Mouse (Mus musculus) midbrain, embryonic 16.5 days (tissue): Measurements from ENCODE around the gene Esrrg. TPM values are rescaled to one million over a fixed set of nuclear protein-coding genes. Genes with fewer than 3 reads are reported as not detected.

ENCODE experiments used
- ATAC-seq: fragments of 200-750 bp; cut with Nextera tagmentation; 2 replicates; pipeline ENCODE4 v1.8.0; 2017; ENCODE audit warnings: moderate TSS enrichment
- H3K27ac ChIP-seq: fragments of 300-500 bp; sonication (generic); 2 replicates; pipeline ENCODE4 v1.5.1; 2014; ENCODE audit warnings: mild to moderate bottlenecking, low read length, mixed read lengths
- H3K27me3 ChIP-seq: fragments of 300-500 bp; sonication (generic); 2 replicates; pipeline ENCODE4 v1.6.1; 2014; ENCODE audit warnings: low read depth, low read length, mixed read lengths; ENCODE audit not compliant: control insufficient read depth, insufficient read depth
- H3K36me3 ChIP-seq: fragments of 300-500 bp; sonication (generic); 2 replicates; pipeline ENCODE4 v1.6.1; 2014; ENCODE audit warnings: mild to moderate bottlenecking, low read length, moderate library complexity, mixed read lengths; ENCODE audit not compliant: control insufficient read depth, insufficient read depth
- H3K4me1 ChIP-seq: fragments of 300-500 bp; sonication (generic); 2 replicates; pipeline ENCODE4 v1.6.1; 2014; ENCODE audit warnings: mild to moderate bottlenecking, low read length, mixed read lengths; ENCODE audit not compliant: control insufficient read depth, insufficient read depth
- H3K4me2 ChIP-seq: fragments of 300-500 bp; sonication (generic); 2 replicates; pipeline ENCODE4 v1.6.1; 2014; ENCODE audit warnings: mild to moderate bottlenecking, low read length, mixed read lengths
- H3K4me3 ChIP-seq: fragments of 300-500 bp; sonication (generic); 2 replicates; pipeline ENCODE4 v1.5.1; 2014; ENCODE audit warnings: low read depth, mild to moderate bottlenecking, low read length, moderate library complexity, mixed read lengths
- H3K9ac ChIP-seq: fragments of 300-500 bp; sonication (generic); 2 replicates; pipeline ENCODE4 v1.6.1; 2014; ENCODE audit warnings: low read depth, low read length, mixed read lengths
- H3K9me3 ChIP-seq: fragments of 300-500 bp; sonication (generic); replicated peaks from 2 replicates; pipeline ENCODE4 v1.6.1; 2014; ENCODE audit warnings: mild to moderate bottlenecking, low read length, mixed read lengths; ENCODE audit not compliant: control insufficient read depth, poor library complexity, severe bottlenecking
- WGBS: fragments of 180-500 bp; shearing (Covaris S2); extraction: QIAGEN DNeasy Blood & Tissue Kit; methylation state at CpG from one replicate; pipeline ENCODE4 v1.1.7; 2014; 5-methylcytosine and 5-hydroxymethylcytosine counted together
- polyA plus RNA-seq: library from polyadenylated mRNA; unstranded; fragments of >200 nt; fragmentation: Nextera tagmentation; extraction: Ambion mirVana; gene quantifications from 2 replicates; pipeline ENCODE4 v1.2.1, GENCODE M21; 2015

The Esrrg gene
- polyA plus RNA-seq, 1 experiment from 2014 or later: 24.9 TPM

GRCm38 (mm10) chr1:188057892-188058291 lies 449.3 kb downstream of the Esrrg start:
- Histone ChIP-seq H3K36me3 (no peaks in the 10 kb centered on the region), H3K9ac (no peak overlapping the region), H3K4me3 (no peak overlapping the region), H3K27ac (no peak overlapping the region), H3K9me3 (no peaks in the 10 kb centered on the region), H3K4me2 (no peak overlapping the region), H3K4me1 (no peaks in the 10 kb centered on the region), H3K27me3 (no peaks in the 10 kb centered on the region)
- WGBS: 59% methylated on average over 4 of the region's 4 CpGs
- ATAC-seq: no peak

DNA sequence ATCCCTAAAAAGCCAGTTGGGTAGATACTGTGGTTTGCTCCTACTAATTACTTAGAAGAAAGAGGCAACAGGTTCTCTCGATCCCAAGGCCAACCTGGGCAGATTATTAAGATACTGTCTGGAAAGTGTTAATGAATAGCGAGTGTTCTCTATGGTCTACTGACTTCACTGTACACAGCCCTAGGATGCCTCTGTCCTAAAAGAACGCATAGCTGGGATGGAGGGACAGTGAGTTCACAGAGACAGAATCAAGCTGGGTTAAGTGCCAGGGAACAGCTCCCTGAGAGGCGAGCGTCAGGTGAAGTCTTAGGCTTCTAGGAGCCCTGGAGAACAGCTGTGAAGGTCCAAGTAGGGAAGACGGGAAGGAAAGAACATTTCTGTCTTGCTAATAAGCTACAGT lies 450.4 kb downstream of the Esrrg start:
- H3K4me1 ChIP-seq: no peaks in the 10 kb centered on the region
- no peaks in the 10 kb centered on the region for H3K9me3 ChIP-seq
- ATAC-seq: no peak
- 91% methylated on average over 6 of the region's 6 CpGs for WGBS
- no peak overlapping the region for H3K9ac ChIP-seq
- H3K4me2 ChIP-seq: no peak overlapping the region
- no peaks in the 10 kb centered on the region; the same call in 1 of the 2 replicates for H3K36me3 ChIP-seq
- no peaks in the 10 kb centered on the region for H3K27me3 ChIP-seq
- H3K27ac ChIP-seq: no peak overlapping the region
- no peak overlapping the region for H3K4me3 ChIP-seq

DNA sequence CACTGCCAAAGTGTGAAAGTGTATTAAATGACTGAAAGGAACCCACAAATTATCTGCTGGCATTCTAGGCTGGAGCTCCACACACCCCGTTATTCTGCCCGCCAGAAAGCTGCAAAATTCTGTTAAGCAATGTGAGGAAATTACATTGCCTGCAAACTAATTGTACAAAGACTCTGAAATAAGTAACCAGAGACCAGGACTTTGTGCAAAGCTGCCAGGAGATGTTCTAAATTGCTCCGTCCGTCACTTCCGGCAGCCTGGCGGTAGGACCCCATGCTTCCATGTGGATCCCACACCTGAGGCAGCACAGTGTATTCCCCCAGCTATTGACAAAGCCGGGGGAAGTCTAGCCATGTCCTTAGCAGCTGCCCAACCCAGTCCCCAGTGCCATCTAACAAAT lies 451.9 kb downstream of the Esrrg start:
- no peaks in the 10 kb centered on the region for H3K4me1 ChIP-seq
- no peaks in the 10 kb centered on the region for H3K27me3 ChIP-seq
- H3K36me3 ChIP-seq: no peaks in the 10 kb centered on the region; the same call in 1 of the 2 replicates
- no peak overlapping the region for H3K4me2 ChIP-seq
- no peak overlapping the region for H3K9ac ChIP-seq
- no peak overlapping the region for H3K27ac ChIP-seq
- no peak overlapping the region for H3K4me3 ChIP-seq
- ATAC-seq: no peak
- no peaks in the 10 kb centered on the region for H3K9me3 ChIP-seq
- WGBS: 86% methylated on average over 7 of the region's 7 CpGs

GRCm38 (mm10) chr1:188068833-188069232 lies 460.2 kb downstream of the Esrrg start:
- Histone ChIP-seq H3K9ac (no peak overlapping the region), H3K4me2 (no peak overlapping the region), H3K4me3 (no peak overlapping the region), H3K36me3 (no peaks in the 10 kb centered on the region), H3K27ac (no peak overlapping the region), H3K27me3 (no peaks in the 10 kb centered on the region), H3K9me3 (no peaks in the 10 kb centered on the region), H3K4me1 (no peaks in the 10 kb centered on the region)
- no peak for ATAC-seq
- WGBS: 72% methylated on average over 9 of the region's 9 CpGs

DNA sequence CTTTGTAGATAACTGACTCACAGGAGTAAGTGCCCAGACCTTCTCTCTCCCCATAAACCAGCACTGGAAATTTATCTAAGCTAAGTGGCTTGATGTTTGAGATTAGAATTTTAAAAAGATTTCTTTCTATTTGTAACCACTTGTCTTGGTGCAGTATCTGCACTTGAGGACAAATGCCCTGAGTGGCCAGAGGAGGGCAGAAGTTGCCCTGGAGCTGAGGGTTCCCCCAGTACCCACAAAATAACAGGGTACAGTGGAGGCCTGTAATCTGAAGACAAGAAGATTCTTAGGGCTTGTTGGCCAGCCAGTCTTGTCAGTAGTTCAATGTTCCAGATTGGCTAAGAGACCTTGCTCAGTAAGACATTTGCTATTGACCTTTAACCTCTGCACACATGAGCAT lies 461.3 kb downstream of the Esrrg start:
- Histone ChIP-seq H3K4me1 (no peaks in the 10 kb centered on the region), H3K4me3 (no peak overlapping the region), H3K27me3 (no peaks in the 10 kb centered on the region), H3K36me3 (no peaks in the 10 kb centered on the region), H3K9ac (no peak overlapping the region), H3K4me2 (no peak overlapping the region), H3K27ac (no peak overlapping the region), H3K9me3 (no peaks in the 10 kb centered on the region)
- no peak for ATAC-seq

GRCm38 (mm10) chr1:188077561-188078195 lies 469.1 kb downstream of the Esrrg start:
- Histone ChIP-seq H3K27ac (no peak overlapping the region), H3K4me2 (no peak overlapping the region), H3K27me3 (no peaks in the 10 kb centered on the region), H3K4me1 (peaks cover 10% of the 10 kb centered on the region), H3K4me3 (no peak overlapping the region), H3K9me3 (no peaks in the 10 kb centered on the region), H3K36me3 (no peaks in the 10 kb centered on the region), H3K9ac (no peak overlapping the region)
- WGBS: 92% methylated on average over 11 of the region's 11 CpGs
- no peak for ATAC-seq

GRCm38 (mm10) chr1:188080261-188080875 lies 471.8 kb downstream of the Esrrg start:
- H3K4me2 ChIP-seq: no peak overlapping the region
- no peaks in the 10 kb centered on the region for H3K36me3 ChIP-seq
- no peaks in the 10 kb centered on the region for H3K27me3 ChIP-seq
- H3K4me3 ChIP-seq: no peak overlapping the region
- no peaks in the 10 kb centered on the region for H3K9me3 ChIP-seq
- 55% methylated on average over 12 of the region's 12 CpGs for WGBS
- ATAC-seq: no peak
- no peak overlapping the region for H3K27ac ChIP-seq
- peaks cover 18% of the 10 kb centered on the region for H3K4me1 ChIP-seq
- H3K9ac ChIP-seq: no peak overlapping the region

DNA sequence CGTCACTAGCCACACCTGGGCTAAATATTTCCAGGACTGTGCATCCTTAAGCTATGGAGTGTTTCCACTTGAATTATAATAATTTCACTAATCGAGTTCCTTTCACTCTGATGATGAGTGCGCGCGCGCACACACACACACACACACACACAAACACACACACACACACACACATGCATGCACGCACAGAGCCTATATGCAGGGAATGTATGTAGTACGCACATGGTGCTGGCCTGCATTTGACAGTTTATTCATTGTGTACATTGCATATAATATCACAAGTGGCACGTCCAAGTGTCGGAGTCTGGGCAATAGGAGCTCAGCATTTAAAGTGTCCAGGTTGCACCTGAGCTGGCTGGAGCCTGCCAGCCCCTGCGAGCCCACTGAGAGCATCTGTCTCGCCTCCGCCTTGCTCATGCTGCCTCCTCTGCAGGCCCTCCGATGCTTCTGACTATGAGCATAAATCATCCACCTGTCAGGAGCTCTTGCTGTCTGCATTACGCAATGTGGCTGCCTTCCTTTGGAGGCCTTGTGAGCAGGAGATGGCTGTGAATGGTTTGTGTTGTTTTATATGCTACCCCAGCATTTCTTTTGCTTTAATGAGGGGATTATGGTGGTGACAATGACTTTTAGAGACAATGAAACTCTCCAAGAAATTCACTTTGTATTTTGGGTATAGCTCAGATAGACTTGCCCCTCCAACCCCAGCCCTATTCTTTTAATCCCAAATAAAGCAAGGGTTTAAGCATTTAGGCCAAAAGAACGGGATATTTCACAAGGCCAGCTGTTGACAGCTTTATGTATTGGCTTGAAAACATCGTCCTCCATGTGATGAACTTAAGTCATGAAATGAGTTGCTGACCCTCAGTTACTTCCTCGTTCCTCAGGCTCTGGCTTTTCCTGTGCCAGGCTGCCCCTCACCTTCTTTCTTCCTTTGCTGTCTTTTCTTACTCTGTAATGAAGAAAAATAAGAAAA lies 474.4 kb downstream of the Esrrg start:
- no peak overlapping the region for H3K4me2 ChIP-seq
- H3K27ac ChIP-seq: no peak overlapping the region

More for the DNA sequence above, 474.4 kb downstream of the Esrrg start:
- Histone ChIP-seq H3K27me3 (no peaks in the 10 kb centered on the region), H3K4me1 (peaks cover 21% of the 10 kb centered on the region), H3K9me3 (no peaks in the 10 kb centered on the region), H3K9ac (no peak overlapping the region), H3K4me3 (no peak overlapping the region), H3K36me3 (no peaks in the 10 kb centered on the region)
- ATAC-seq: no peak
- 67% methylated on average over 18 of the region's 18 CpGs for WGBS
